Mouse (Mus musculus) erythroblast, embryonic 14.5 days (primary cell): ENCODE results near the gene Prodh2.

Source experiments
- GATA1 ChIP-seq: IDR thresholded peaks from 2 replicates; pipeline ENCODE4 v1.6.1; 2012; ENCODE audit warnings: low read length, inconsistent platforms, mixed read lengths
- TAL1 ChIP-seq: IDR thresholded peaks from 3 replicates; pipeline ENCODE4 v1.6.1; 2012; ENCODE audit warnings: low read length, inconsistent platforms, mixed read lengths

DNA sequence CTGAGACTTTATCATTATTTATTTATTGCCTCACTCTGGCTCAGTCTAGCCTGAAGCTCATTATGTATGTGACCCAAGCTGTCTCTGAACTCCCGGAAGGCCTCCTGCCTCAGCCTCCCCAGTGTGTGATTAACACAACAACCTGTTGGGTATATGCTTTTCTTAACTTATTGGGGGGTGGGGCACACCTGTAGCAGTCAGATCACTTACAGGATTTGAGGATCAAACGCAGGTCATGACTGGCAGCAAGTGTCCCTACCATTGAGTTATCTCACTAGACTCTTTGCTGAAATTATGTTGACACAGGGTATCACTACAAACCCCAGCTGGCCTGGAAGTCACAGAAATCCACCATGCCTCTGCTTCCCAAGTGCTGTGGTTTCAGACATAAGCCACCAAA, 66.9 kb downstream of the Prodh2 start:
- TF ChIP-seq GATA1 (no peak), TAL1 (no peak)
